Mouse (Mus musculus) embryo, embryonic 10.5 days (tissue): Measurements from ENCODE around the gene 4930470P17Rik.

Source experiments
- DNase-seq: peaks from one replicate; pipeline ENCODE4 v3.0.0-alpha.2; 2015; ENCODE audit warnings: low spot score

The 4930470P17Rik gene

GRCm38 (mm10) chr2:170578588-170578987 lies 23.2 kb downstream of the 4930470P17Rik start:
- no peak for DNase-seq

- DNase-seq, result no peak
These were observed 24.3 kb downstream of the 4930470P17Rik start for GRCm38 (mm10) chr2:170577502-170577901.

- no peak for DNase-seq
These were observed 25.7 kb downstream of the 4930470P17Rik start for GRCm38 (mm10) chr2:170576077-170576476.

GRCm38 (mm10) chr2:170564995-170565394 lies 36.8 kb downstream of the 4930470P17Rik start:
- no peak for DNase-seq

- DNase-seq, result peak; percentile 46
These were observed 37.6 kb downstream of the 4930470P17Rik start for GRCm38 (mm10) chr2:170563956-170564855.

- no peak for DNase-seq
These were observed 49.7 kb downstream of the 4930470P17Rik start for GRCm38 (mm10) chr2:170552088-170552487.

GRCm38 (mm10) chr2:170550240-170550639 lies 51.6 kb downstream of the 4930470P17Rik start:
- no peak for DNase-seq

GRCm38 (mm10) chr2:170549146-170549545 lies 52.7 kb downstream of the 4930470P17Rik start:
- DNase-seq, result no peak

- peak; percentile 62 for DNase-seq
These were observed 53.8 kb downstream of the 4930470P17Rik start for GRCm38 (mm10) chr2:170548046-170548445.

- DNase-seq, result peak; percentile 82
These were observed 54.3 kb downstream of the 4930470P17Rik start for GRCm38 (mm10) chr2:170547526-170547925.

- no peak for DNase-seq
These were observed 56.1 kb downstream of the 4930470P17Rik start for GRCm38 (mm10) chr2:170545745-170546144.

GRCm38 (mm10) chr2:170544950-170545349 lies 56.9 kb downstream of the 4930470P17Rik start:
- no peak for DNase-seq

GRCm38 (mm10) chr2:170544159-170544558 lies 57.7 kb downstream of the 4930470P17Rik start:
- DNase-seq, result no peak

GRCm38 (mm10) chr2:170543625-170544024 lies 58.2 kb downstream of the 4930470P17Rik start:
- DNase-seq, result no peak

- DNase-seq, result no peak
These were observed 62.6 kb downstream of the 4930470P17Rik start for GRCm38 (mm10) chr2:170539211-170539610.

GRCm38 (mm10) chr2:170535841-170536240 lies 66.0 kb downstream of the 4930470P17Rik start:
- DNase-seq, result no peak

GRCm38 (mm10) chr2:170534803-170535174 lies 67.0 kb downstream of the 4930470P17Rik start:
- DNase-seq, result no peak

- DNase-seq, result no peak
These were observed 67.6 kb downstream of the 4930470P17Rik start for GRCm38 (mm10) chr2:170534116-170534802.

GRCm38 (mm10) chr2:170530256-170530655 lies 71.6 kb downstream of the 4930470P17Rik start:
- DNase-seq, result no peak

- DNase-seq, result no peak
These were observed 72.1 kb downstream of the 4930470P17Rik start for GRCm38 (mm10) chr2:170529766-170530165.
